Mouse (Mus musculus): ENCODE data around the gene Hist1h2ab. TPM values are rescaled to one million over a fixed set of nuclear protein-coding genes. Genes with fewer than 3 reads are reported as not detected.

Hist1h2ab gene
- total and polyA plus RNA-seq, 3 experiments, result 8.0 to 2,219 TPM; not detected in 1

DNA sequence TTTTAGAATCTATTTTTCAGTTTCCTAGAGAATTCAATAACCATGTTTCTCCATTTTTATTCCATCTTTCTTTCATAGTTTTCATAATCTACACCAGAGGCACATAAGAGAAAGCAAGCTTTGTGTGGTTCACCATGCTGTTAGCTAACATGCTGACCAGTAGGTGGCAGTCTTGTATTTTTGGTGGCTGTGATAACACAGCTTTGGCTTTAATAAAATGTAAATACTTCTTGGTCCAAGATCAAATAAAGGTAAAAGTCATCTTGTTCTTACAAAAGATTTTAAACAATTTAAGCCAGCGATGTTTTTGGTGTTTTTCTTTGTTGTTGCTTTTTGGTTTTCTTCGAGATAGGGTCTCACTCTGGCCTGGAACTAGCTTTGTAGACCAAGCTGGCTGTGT lies 41.6 kb downstream of the Hist1h2ab start (continued):
- TF ChIP-seq MEF2A (IDR thresholded peaks at IDR 0.05; ENCODE audit: extremely low read depth, insufficient replicate concordance, low read depth, low read length, poor library complexity, severe bottlenecking) (no peak), POLR2AphosphoS2 (IDR thresholded peaks at IDR 0.05; ENCODE audit: low read length) (no peak), MAX (IDR thresholded peaks at IDR 0.05; ENCODE audit: low read length) (0 out of 2 replicates have a peak, but pooled peaks have one; percentile 12), MYC (IDR thresholded peaks at IDR 0.05; ENCODE audit: low read depth, low read length) (peak; percentile 61; the same call in 1 of the 2 replicates), MAZ (IDR thresholded peaks at IDR 0.05; ENCODE audit: low read depth, low read length) (no peak), RCOR1 (IDR thresholded peaks at IDR 0.05; ENCODE audit: low read depth, low read length) (no peak), SIN3A (IDR thresholded peaks at IDR 0.05; ENCODE audit: low read length) (no peak), E2F4 (IDR thresholded peaks at IDR 0.05; ENCODE audit: borderline replicate concordance, low read depth, low read length) (no peak), CHD2 (IDR thresholded peaks at IDR 0.05; ENCODE audit: low read length) (no peak), ZC3H11A (IDR thresholded peaks at IDR 0.05; ENCODE audit: low read depth, low read length) (peak; percentile 77), NRF1 (IDR thresholded peaks at IDR 0.05; ENCODE audit: insufficient read depth, low read depth, low read length, poor library complexity, severe bottlenecking) (no peak), MYB (IDR thresholded peaks at IDR 0.05; ENCODE audit: low read depth, low read length) (no peak)

DNA sequence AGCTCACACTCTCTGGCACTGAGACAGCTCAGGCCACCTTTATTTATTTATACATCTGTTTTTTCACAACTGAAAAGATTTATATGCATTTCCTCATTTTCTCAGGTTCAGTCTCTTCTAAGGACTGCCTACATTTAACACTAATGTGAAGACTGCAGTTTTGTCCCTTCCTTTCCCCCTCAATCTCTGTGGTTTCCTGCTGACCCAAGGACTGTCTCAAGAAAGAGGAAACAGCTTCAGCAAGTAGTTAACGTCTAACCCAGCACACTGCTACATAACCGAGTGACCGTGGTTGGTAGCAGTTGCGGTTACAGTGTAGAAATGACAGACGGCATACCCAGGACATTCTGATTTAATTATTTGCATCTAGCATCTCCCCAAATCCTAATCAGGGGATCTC lies 48.5 kb downstream of the Hist1h2ab start:
- no peak overlapping the region for H3K27ac ChIP-seq (ENCODE audit: control insufficient read depth, low read depth, low read length)
- DNase-seq (ENCODE audit: low read depth, low spot score), result no peak
- no peaks in the 10 kb centered on the region for H3K36me3 ChIP-seq (ENCODE audit: control insufficient read depth in 1 of 2, insufficient read depth in 2 of 2, low read length in 2 of 2)
- H3K4me1 ChIP-seq (ENCODE audit: control insufficient read depth in 1 of 2, insufficient read depth in 2 of 2, low read length in 2 of 2), result no peaks in the 10 kb centered on the region
- no peaks in the 10 kb centered on the region for H3K9me3 ChIP-seq (replicated peaks; ENCODE audit: insufficient read depth, low read length)
- H3K4me3 ChIP-seq (ENCODE audit: control insufficient read depth in 1 of 2, insufficient read depth in 1 of 2, low read depth in 2 of 2, low read length in 2 of 2), result no peak overlapping the region
- no peak overlapping the region for H3K9ac ChIP-seq (ENCODE audit: control insufficient read depth, low read depth, low read length, poor library complexity, severe bottlenecking)
- H3K27me3 ChIP-seq (ENCODE audit: control insufficient read depth in 1 of 2, insufficient read depth in 2 of 2, low read length in 2 of 2), result peaks cover 4 to 8% of the 10 kb centered on the region in 2 experiments
- TF ChIP-seq POLR2AphosphoS2 (IDR thresholded peaks at IDR 0.05; ENCODE audit: low read length), result no peak
- no peaks in the 10 kb centered on the region for H3K79me2 ChIP-seq (ENCODE audit: control insufficient read depth, insufficient read depth, low read length, poor library complexity)

Other genes starting within 250 kb of the Hist1h2ab start
Only the 30 nearest of the 37 such genes appear.
- 115 and 134 TPM in 2 replicates for gene Hist1h1d, start 197.9 kb upstream of the Hist1h2ab start, total RNA-seq (2012; rRNA removed)
- under 1 TPM in 1 of 2 experiments, not detected in 1; 0.24 TPM for gene Hist1h1d, start 197.9 kb upstream of the Hist1h2ab start, polyA plus RNA-seq (2012; ENCODE audit: insufficient read depth in 1 of 2, insufficient read length in 2 of 2, low read depth in 1 of 2, low replicate concordance in 2 of 2, missing spikeins in 1 of 2)
- 1,049 and 1,400 TPM in 2 replicates for gene Hist1h3e, start 188.8 kb upstream of the Hist1h2ab start, total RNA-seq (2012; rRNA removed)
- gene Hist1h3e, start 188.8 kb upstream of the Hist1h2ab start, polyA plus RNA-seq (2012; ENCODE audit: insufficient read depth in 1 of 2, insufficient read length in 2 of 2, low read depth in 1 of 2, low replicate concordance in 2 of 2, missing spikeins in 1 of 2), result 1 to 10 TPM in 1 of 2 experiments, not detected in 1; 4.5 TPM
- 560 and 662 TPM in 2 replicates for gene Hist1h2ae, start 179.9 kb upstream of the Hist1h2ab start, total RNA-seq (2012; rRNA removed)
- gene Hist1h2ae, start 179.9 kb upstream of the Hist1h2ab start, polyA plus RNA-seq (2012; ENCODE audit: insufficient read depth in 1 of 2, insufficient read length in 2 of 2, low read depth in 1 of 2, low replicate concordance in 2 of 2, missing spikeins in 1 of 2), result 1 to 10 TPM in 1 of 2 experiments, not detected in 1; 3.3 TPM
- gene Hist1h2bg, start 179.7 kb upstream of the Hist1h2ab start, total RNA-seq (2012; rRNA removed), result 2,580 and 3,348 TPM in 2 replicates
- gene Hist1h2bg, start 179.7 kb upstream of the Hist1h2ab start, polyA plus RNA-seq (2012; ENCODE audit: insufficient read depth in 1 of 2, insufficient read length in 2 of 2, low read depth in 1 of 2, low replicate concordance in 2 of 2, missing spikeins in 1 of 2), result 10 to 100 TPM in 1 of 2 experiments, not detected in 1; 14.7 TPM
- 1,093 and 1,255 TPM in 2 replicates for gene Hist1h2bf, start 176.9 kb upstream of the Hist1h2ab start, total RNA-seq (2012; rRNA removed)
- gene Hist1h2bf, start 176.9 kb upstream of the Hist1h2ab start, polyA plus RNA-seq (2012; ENCODE audit: insufficient read depth in 1 of 2, insufficient read length in 2 of 2, low read depth in 1 of 2, low replicate concordance in 2 of 2, missing spikeins in 1 of 2), result 1 to 10 TPM in 1 of 2 experiments, not detected in 1; 2.2 TPM
- gene Hist1h2ad, start 176.7 kb upstream of the Hist1h2ab start, total RNA-seq (2012; rRNA removed), result 924 and 1,082 TPM in 2 replicates
- gene Hist1h2ad, start 176.7 kb upstream of the Hist1h2ab start, polyA plus RNA-seq (2012; ENCODE audit: insufficient read depth in 1 of 2, insufficient read length in 2 of 2, low read depth in 1 of 2, low replicate concordance in 2 of 2, missing spikeins in 1 of 2), result under 1 TPM in 1 of 2 experiments, not detected in 1; 0.14 TPM
- gene Hist1h3d, start 175.4 kb upstream of the Hist1h2ab start, total RNA-seq (2012; rRNA removed), result 150 and 212 TPM in 2 replicates
- 1 to 10 TPM in 1 of 2 experiments, not detected in 1; 1.4 TPM for gene Hist1h3d, start 175.4 kb upstream of the Hist1h2ab start, polyA plus RNA-seq (2012; ENCODE audit: insufficient read depth in 1 of 2, insufficient read length in 2 of 2, low read depth in 1 of 2, low replicate concordance in 2 of 2, missing spikeins in 1 of 2)
- 1,889 and 1,922 TPM in 2 replicates for gene Hist1h4d, start 169.5 kb upstream of the Hist1h2ab start, total RNA-seq (2012; rRNA removed)
- gene Hist1h4d, start 169.5 kb upstream of the Hist1h2ab start, polyA plus RNA-seq (2012; ENCODE audit: insufficient read depth in 1 of 2, insufficient read length in 2 of 2, low read depth in 1 of 2, low replicate concordance in 2 of 2, missing spikeins in 1 of 2), result 10 to 100 TPM in 1 of 2 experiments, not detected in 1; 11.7 TPM
- 237 and 340 TPM in 2 replicates for gene Hist1h2be, start 130.0 kb upstream of the Hist1h2ab start, total RNA-seq (2012; rRNA removed)
- gene Hist1h2be, start 130.0 kb upstream of the Hist1h2ab start, polyA plus RNA-seq (2012; ENCODE audit: insufficient read depth in 1 of 2, insufficient read length in 2 of 2, low read depth in 1 of 2, low replicate concordance in 2 of 2, missing spikeins in 1 of 2), result under 1 TPM in 1 of 2 experiments, not detected in 1; 0.49 TPM
- gene Hist1h1e, start 128.6 kb upstream of the Hist1h2ab start, total RNA-seq (2012; rRNA removed), result 268 and 340 TPM in 2 replicates
- 1 to 10 TPM in 1 of 2 experiments, not detected in 1; 1.6 TPM for gene Hist1h1e, start 128.6 kb upstream of the Hist1h2ab start, polyA plus RNA-seq (2012; ENCODE audit: insufficient read depth in 1 of 2, insufficient read length in 2 of 2, low read depth in 1 of 2, low replicate concordance in 2 of 2, missing spikeins in 1 of 2)
- gene Hist1h2ac, start 67.2 kb upstream of the Hist1h2ab start, total RNA-seq (2012; rRNA removed), result 123 and 153 TPM in 2 replicates
- gene Hist1h2ac, start 67.2 kb upstream of the Hist1h2ab start, polyA plus RNA-seq (2012; ENCODE audit: insufficient read depth in 1 of 2, insufficient read length in 2 of 2, low read depth in 1 of 2, low replicate concordance in 2 of 2, missing spikeins in 1 of 2), result under 1 TPM in 1 of 2 experiments, not detected in 1; 0.15 TPM
- gene Hist1h2bc, start 66.9 kb upstream of the Hist1h2ab start, total RNA-seq (2012; rRNA removed), result 694 and 982 TPM in 2 replicates
- gene Hist1h2bc, start 66.9 kb upstream of the Hist1h2ab start, polyA plus RNA-seq (2012; ENCODE audit: insufficient read depth in 1 of 2, insufficient read length in 2 of 2, low read depth in 1 of 2, low replicate concordance in 2 of 2, missing spikeins in 1 of 2), result 1 to 10 TPM in 1 of 2 experiments, not detected in 1; 3.1 TPM
- gene Hist1h1t, start 55.3 kb upstream of the Hist1h2ab start, total RNA-seq (2012; rRNA removed), result 2.7 and 6.3 TPM in 2 replicates
- not detected for gene Hist1h1t, start 55.3 kb upstream of the Hist1h2ab start, polyA plus RNA-seq (2012; ENCODE audit: insufficient read depth in 1 of 2, insufficient read length in 2 of 2, low read depth in 1 of 2, low replicate concordance in 2 of 2, missing spikeins in 1 of 2)
- gene Hist1h4c, start 52.7 kb upstream of the Hist1h2ab start, total RNA-seq (2012; rRNA removed), result 1,967 and 2,008 TPM in 2 replicates
- gene Hist1h4c, start 52.7 kb upstream of the Hist1h2ab start, polyA plus RNA-seq (2012; ENCODE audit: insufficient read depth in 1 of 2, insufficient read length in 2 of 2, low read depth in 1 of 2, low replicate concordance in 2 of 2, missing spikeins in 1 of 2), result 1 to 10 TPM in 1 of 2 experiments, not detected in 1; 4.1 TPM
- not detected in 2 replicates for gene Hfe, start 40.3 kb upstream of the Hist1h2ab start, total RNA-seq (2012; rRNA removed)
- gene Hfe, start 40.3 kb upstream of the Hist1h2ab start, polyA plus RNA-seq (2012; ENCODE audit: insufficient read depth in 1 of 2, insufficient read length in 2 of 2, low read depth in 1 of 2, low replicate concordance in 2 of 2, missing spikeins in 1 of 2), result not detected
- 348 and 479 TPM in 2 replicates for gene Hist1h1c, start 12.3 kb upstream of the Hist1h2ab start, total RNA-seq (2012; rRNA removed)
- 1 to 10 TPM in 1 of 2 experiments, not detected in 1; 3.8 TPM for gene Hist1h1c, start 12.3 kb upstream of the Hist1h2ab start, polyA plus RNA-seq (2012; ENCODE audit: insufficient read depth in 1 of 2, insufficient read length in 2 of 2, low read depth in 1 of 2, low replicate concordance in 2 of 2, missing spikeins in 1 of 2)
- gene Hist1h3c, start 5.5 kb upstream of the Hist1h2ab start, total RNA-seq (2012; rRNA removed), result 1,651 and 2,239 TPM in 2 replicates
- 1 to 10 TPM in 1 of 2 experiments, not detected in 1; 1.7 TPM for gene Hist1h3c, start 5.5 kb upstream of the Hist1h2ab start, polyA plus RNA-seq (2012; ENCODE audit: insufficient read depth in 1 of 2, insufficient read length in 2 of 2, low read depth in 1 of 2, low replicate concordance in 2 of 2, missing spikeins in 1 of 2)
- gene Hist1h2bb, start 4.4 kb upstream of the Hist1h2ab start, total RNA-seq (2012; rRNA removed), result 2,278 and 3,150 TPM in 2 replicates
- gene Hist1h2bb, start 4.4 kb upstream of the Hist1h2ab start, polyA plus RNA-seq (2012; ENCODE audit: insufficient read depth in 1 of 2, insufficient read length in 2 of 2, low read depth in 1 of 2, low replicate concordance in 2 of 2, missing spikeins in 1 of 2), result 1 to 10 TPM in 1 of 2 experiments, not detected in 1; 3.2 TPM
- gene Hist1h3b, start 1.1 kb downstream of the Hist1h2ab start, total RNA-seq (2012; rRNA removed), result 1,725 and 2,102 TPM in 2 replicates
- 1 to 10 TPM in 1 of 2 experiments, not detected in 1; 6.6 TPM for gene Hist1h3b, start 1.1 kb downstream of the Hist1h2ab start, polyA plus RNA-seq (2012; ENCODE audit: insufficient read depth in 1 of 2, insufficient read length in 2 of 2, low read depth in 1 of 2, low replicate concordance in 2 of 2, missing spikeins in 1 of 2)
- 3,071 and 3,339 TPM in 2 replicates for gene Hist1h4b, start 5.9 kb downstream of the Hist1h2ab start, total RNA-seq (2012; rRNA removed)
- 10 to 100 TPM in 1 of 2 experiments, not detected in 1; 19.0 TPM for gene Hist1h4b, start 5.9 kb downstream of the Hist1h2ab start, polyA plus RNA-seq (2012; ENCODE audit: insufficient read depth in 1 of 2, insufficient read length in 2 of 2, low read depth in 1 of 2, low replicate concordance in 2 of 2, missing spikeins in 1 of 2)
- gene Hist1h4a, start 10.1 kb downstream of the Hist1h2ab start, total RNA-seq (2012; rRNA removed), result 2,939 and 3,025 TPM in 2 replicates
- gene Hist1h4a, start 10.1 kb downstream of the Hist1h2ab start, polyA plus RNA-seq (2012; ENCODE audit: insufficient read depth in 1 of 2, insufficient read length in 2 of 2, low read depth in 1 of 2, low replicate concordance in 2 of 2, missing spikeins in 1 of 2), result 1 to 10 TPM in 1 of 2 experiments, not detected in 1; 9.8 TPM
- gene Hist1h3a, start 11.3 kb downstream of the Hist1h2ab start, total RNA-seq (2012; rRNA removed), result 1,097 and 1,298 TPM in 2 replicates
- gene Hist1h3a, start 11.3 kb downstream of the Hist1h2ab start, polyA plus RNA-seq (2012; ENCODE audit: insufficient read depth in 1 of 2, insufficient read length in 2 of 2, low read depth in 1 of 2, low replicate concordance in 2 of 2, missing spikeins in 1 of 2), result 1 to 10 TPM in 1 of 2 experiments, not detected in 1; 6.5 TPM
- 2,211 and 2,669 TPM in 2 replicates for gene Hist1h1a, start 12.5 kb downstream of the Hist1h2ab start, total RNA-seq (2012; rRNA removed)
- 1 to 10 TPM in 1 of 2 experiments, not detected in 1; 4.1 TPM for gene Hist1h1a, start 12.5 kb downstream of the Hist1h2ab start, polyA plus RNA-seq (2012; ENCODE audit: insufficient read depth in 1 of 2, insufficient read length in 2 of 2, low read depth in 1 of 2, low replicate concordance in 2 of 2, missing spikeins in 1 of 2)
- gene Trim38, start 18.8 kb downstream of the Hist1h2ab start, total RNA-seq (2012; rRNA removed), result not detected in 2 replicates
- gene Trim38, start 18.8 kb downstream of the Hist1h2ab start, polyA plus RNA-seq (2012; ENCODE audit: insufficient read depth in 1 of 2, insufficient read length in 2 of 2, low read depth in 1 of 2, low replicate concordance in 2 of 2, missing spikeins in 1 of 2), result not detected
- gene Slc17a2, start 55.9 kb downstream of the Hist1h2ab start, total RNA-seq (2012; rRNA removed), result not detected in 2 replicates
- gene Slc17a2, start 55.9 kb downstream of the Hist1h2ab start, polyA plus RNA-seq (2012; ENCODE audit: insufficient read depth in 1 of 2, insufficient read length in 2 of 2, low read depth in 1 of 2, low replicate concordance in 2 of 2, missing spikeins in 1 of 2), result not detected
- not detected in 2 replicates for gene Slc17a3, start 88.3 kb downstream of the Hist1h2ab start, total RNA-seq (2012; rRNA removed)
- not detected for gene Slc17a3, start 88.3 kb downstream of the Hist1h2ab start, polyA plus RNA-seq (2012; ENCODE audit: insufficient read depth in 1 of 2, insufficient read length in 2 of 2, low read depth in 1 of 2, low replicate concordance in 2 of 2, missing spikeins in 1 of 2)
- not detected in 2 replicates for gene Slc17a1, start 116.6 kb downstream of the Hist1h2ab start, total RNA-seq (2012; rRNA removed)
- gene Slc17a1, start 116.6 kb downstream of the Hist1h2ab start, polyA plus RNA-seq (2012; ENCODE audit: insufficient read depth in 1 of 2, insufficient read length in 2 of 2, low read depth in 1 of 2, low replicate concordance in 2 of 2, missing spikeins in 1 of 2), result not detected
- gene Slc17a4, start 163.9 kb downstream of the Hist1h2ab start, total RNA-seq (2012; rRNA removed), result 0.20 TPM in 1 of 2 replicates, not detected in the other
- under 1 TPM in 1 of 2 experiments, not detected in 1; 0.54 TPM for gene Slc17a4, start 163.9 kb downstream of the Hist1h2ab start, polyA plus RNA-seq (2012; ENCODE audit: insufficient read depth in 1 of 2, insufficient read length in 2 of 2, low read depth in 1 of 2, low replicate concordance in 2 of 2, missing spikeins in 1 of 2)
- not detected in 2 replicates for gene Hist1h2ba, start 183.0 kb downstream of the Hist1h2ab start, total RNA-seq (2012; rRNA removed)
- under 1 TPM in 1 of 2 experiments, not detected in 1; 0.58 TPM for gene Hist1h2ba, start 183.0 kb downstream of the Hist1h2ab start, polyA plus RNA-seq (2012; ENCODE audit: insufficient read depth in 1 of 2, insufficient read length in 2 of 2, low read depth in 1 of 2, low replicate concordance in 2 of 2, missing spikeins in 1 of 2)
- gene Hist1h2aa, start 183.3 kb downstream of the Hist1h2ab start, total RNA-seq (2012; rRNA removed), result not detected in 2 replicates
- 1 to 10 TPM in 1 of 2 experiments, not detected in 1; 1.6 TPM for gene Hist1h2aa, start 183.3 kb downstream of the Hist1h2ab start, polyA plus RNA-seq (2012; ENCODE audit: insufficient read depth in 1 of 2, insufficient read length in 2 of 2, low read depth in 1 of 2, low replicate concordance in 2 of 2, missing spikeins in 1 of 2)

All from MEL (cell line).